Comparison of ENCODE assay signal across 22 mouse cellular contexts in genomic region chr10:75495304-75495703, GRCm38 (mm10). TPM values are rescaled to one million over a fixed set of nuclear protein-coding genes. Genes with fewer than 3 reads are reported as not detected.
A peak's percentile ranks its signal among the peaks of the same experiment; 100 is the strongest.
DNase-seq lines count a peak whose midpoint lies in the region; ATAC-seq and TF ChIP-seq lines count a peak whose summit lies in the region.
"Had no signal": no experiment of that assay in that cellular context is flagged by ENCODE, and none has a peak within 500 bp of the region (broad histone marks: within the 10 kb centered on the region; RNA-seq: fewer than 3 reads in every experiment).

No protein-coding gene starts in this region.

- H3K4me1 ChIP-seq in liver, adult 2 months (ENCODE audit: control insufficient read depth, insufficient read depth, low read length): peaks cover 12% of the 10 kb centered on the region; the same call in 1 of the 2 replicates
- peaks cover 16% of the 10 kb centered on the region for H3K4me1 ChIP-seq in heart, embryonic 13.5 days
- H3K4me1 ChIP-seq: embryonic facial prominence, embryonic 13.5 days; forebrain, embryonic 15.5 days; hindbrain, embryonic 15.5 days; intestine, embryonic 15.5 days; midbrain, embryonic 12.5 days; neural tube, embryonic 12.5 days had no signal

- H3K27ac ChIP-seq in liver, adult 2 months (replicated peaks; ENCODE audit: insufficient read depth, low read depth, low read length): peak overlapping the region; percentile 73
- no peak overlapping the region for H3K27ac ChIP-seq in heart, embryonic 13.5 days (replicated peaks)
- H3K27ac ChIP-seq: embryonic facial prominence, embryonic 13.5 days; forebrain, embryonic 15.5 days; hindbrain, embryonic 15.5 days; intestine, embryonic 15.5 days; kidney, postnatal 0 days; limb, embryonic 13.5 days; liver, embryonic 15.5 days; macrophage; midbrain, embryonic 12.5 days; neural tube, embryonic 12.5 days had no signal

- 0 out of 2 replicates have a peak overlapping the region, but pooled peaks have one; percentile 36 for H3K9ac ChIP-seq in liver, adult 2 months (ENCODE audit: low read depth, low read length)
- H3K9ac ChIP-seq in heart, embryonic 13.5 days: peak overlapping the region; percentile 50
- H3K9ac ChIP-seq: embryonic facial prominence, embryonic 13.5 days; forebrain, embryonic 15.5 days; hindbrain, embryonic 15.5 days; intestine, embryonic 15.5 days; limb, embryonic 13.5 days; liver, embryonic 15.5 days; midbrain, embryonic 12.5 days; neural tube, embryonic 12.5 days had no signal

- H3K36me3 ChIP-seq in liver, adult 2 months (ENCODE audit: control insufficient read depth, insufficient read depth, low read length): no peaks in the 10 kb centered on the region
- no peaks in the 10 kb centered on the region for H3K36me3 ChIP-seq in heart, embryonic 13.5 days
- H3K36me3 ChIP-seq: embryonic facial prominence, embryonic 13.5 days; forebrain, embryonic 15.5 days; hindbrain, embryonic 15.5 days; intestine, embryonic 15.5 days; limb, embryonic 13.5 days; liver, embryonic 15.5 days; midbrain, embryonic 12.5 days; neural tube, embryonic 12.5 days had no signal

- 0 out of 2 replicates have a peak, but pooled peaks have one; percentile 15 for TF ChIP-seq POLR2A in liver, adult 2 months (IDR thresholded peaks at IDR 0.05; ENCODE audit: extremely low read depth, insufficient read depth, low read length)

- no peak for TF ChIP-seq CTCF in liver, adult 2 months (IDR thresholded peaks at IDR 0.05; ENCODE audit: low read depth, low read length)

- no peaks in the 10 kb centered on the region for H3K9me3 ChIP-seq in heart, embryonic 13.5 days
- H3K9me3 ChIP-seq: embryonic facial prominence, embryonic 13.5 days; forebrain, embryonic 15.5 days; hindbrain, embryonic 15.5 days; intestine, embryonic 15.5 days; limb, embryonic 13.5 days; liver, embryonic 15.5 days; midbrain, embryonic 12.5 days; neural tube, embryonic 12.5 days had no signal

- no peaks in the 10 kb centered on the region for H3K27me3 ChIP-seq in liver, adult 2 months (ENCODE audit: control insufficient read depth, insufficient read depth, low read length)
- H3K27me3 ChIP-seq in heart, embryonic 13.5 days (replicated peaks): no peaks in the 10 kb centered on the region
- H3K27me3 ChIP-seq: embryonic facial prominence, embryonic 13.5 days; forebrain, embryonic 15.5 days; hindbrain, embryonic 15.5 days; intestine, embryonic 15.5 days; limb, embryonic 13.5 days; liver, embryonic 15.5 days; midbrain, embryonic 12.5 days; neural tube, embryonic 12.5 days had no signal

- peak; percentile 63 for DNase-seq in gastrocnemius, postnatal 25 days
- DNase-seq in gastrocnemius, postnatal 4 days (ENCODE audit: low spot score in 2 of 2): no peak
- DNase-seq in liver, adult 2 months (ENCODE audit: extremely low read depth, low read depth, low spot score): peak; percentile 91
- no peak for DNase-seq in liver
- no peak for DNase-seq in left cerebral cortex, postnatal 25 days (ENCODE audit: low spot score in 2 of 2)
- DNase-seq in thymus, postnatal 0 days (ENCODE audit: low spot score): no peak
- DNase-seq: adrenal gland, adult 8-10 months; B cell, adult 2 months; cerebellum, postnatal 10 days; right cerebral cortex, adult 18-20 months; thymus, postnatal 4 days had no signal

- WGBS in liver, adult 2 months: 10% methylated on average over 6 of the region's 6 CpGs
- 42% methylated on average over 6 of the region's 6 CpGs for WGBS in heart, embryonic 13.5 days

- H3K79me2 ChIP-seq in liver, adult 2 months (ENCODE audit: control insufficient read depth, insufficient read depth, low read length): no peaks in the 10 kb centered on the region

- no peak overlapping the region for H3K4me3 ChIP-seq in liver, adult 2 months (ENCODE audit: insufficient read depth, low read depth, low read length)
- H3K4me3 ChIP-seq in heart, embryonic 13.5 days: no peak overlapping the region
- H3K4me3 ChIP-seq: embryonic facial prominence, embryonic 13.5 days; forebrain, embryonic 15.5 days; hindbrain, embryonic 15.5 days; intestine, embryonic 15.5 days; limb, embryonic 13.5 days; liver, embryonic 15.5 days; midbrain, embryonic 12.5 days; neural tube, embryonic 12.5 days had no signal

- H3K4me2 ChIP-seq in heart, embryonic 13.5 days: no peak overlapping the region
- H3K4me2 ChIP-seq: embryonic facial prominence, embryonic 13.5 days; forebrain, embryonic 15.5 days; hindbrain, embryonic 15.5 days; intestine, embryonic 15.5 days; limb, embryonic 13.5 days; liver, embryonic 15.5 days; midbrain, embryonic 12.5 days; neural tube, embryonic 12.5 days had no signal

- ATAC-seq in heart, embryonic 13.5 days (ENCODE audit: extremely low read depth, insufficient number of reproducible peaks, low FRiP score, low TSS enrichment): 0 out of 2 replicates have a peak, but pooled peaks have one; percentile 31
- ATAC-seq: forebrain, embryonic 15.5 days; intestine, embryonic 15.5 days had no signal

- intact Hi-C loops in left cerebral cortex, postnatal 25 days (cut with DNase I): no loop called here

RNA-seq across cellular contexts. Expression of gene Snrpd3, which starts 22.0 kb away (rescaled TPM):
- total RNA-seq in gastrocnemius, postnatal 25 days (2021): 10 to 100 TPM; 67.4 to 70.3 TPM
- 100 to 1,000 TPM; 103 to 106 TPM for total RNA-seq in gastrocnemius, postnatal 4 days (2021)
- total RNA-seq in liver, adult 2 months (2014; rRNA removed): 26.6 and 29.1 TPM in 2 replicates
- polyA plus RNA-seq in liver, adult 2 months (2012; rRNA removed): 12.5 and 21.0 TPM in 2 replicates
- polyA plus RNA-seq in heart, embryonic 13.5 days (2015; fragmentation: Nextera tagmentation; extraction: Ambion mirVana): 96.6 and 101 TPM in 2 replicates
- 10 to 100 TPM; 71.6 to 77.3 TPM for total RNA-seq in left cerebral cortex, postnatal 25 days (2021)
- 149 and 167 TPM in 2 replicates for polyA plus RNA-seq in thymus, postnatal 0 days (2015; fragmentation: Nextera tagmentation; extraction: Ambion mirVana)

RNA-seq across cellular contexts. Expression of gene Gucd1, which starts 22.5 kb away (rescaled TPM):
- 10 to 100 TPM; 50.4 to 52.1 TPM for total RNA-seq in gastrocnemius, postnatal 25 days (2021)
- total RNA-seq in gastrocnemius, postnatal 4 days (2021): 10 to 100 TPM; 39.5 to 39.9 TPM
- 115 and 138 TPM in 2 replicates for total RNA-seq in liver, adult 2 months (2014; rRNA removed)
- 162 and 166 TPM in 2 replicates for polyA plus RNA-seq in liver, adult 2 months (2012; rRNA removed)
- 22.4 and 25.4 TPM in 2 replicates for polyA plus RNA-seq in heart, embryonic 13.5 days (2015; fragmentation: Nextera tagmentation; extraction: Ambion mirVana)
- 10 to 100 TPM; 17.4 to 20.0 TPM for total RNA-seq in left cerebral cortex, postnatal 25 days (2021)
- polyA plus RNA-seq in thymus, postnatal 0 days (2015; fragmentation: Nextera tagmentation; extraction: Ambion mirVana): 17.5 and 18.2 TPM in 2 replicates

Comparison
In these comparisons a context has a peak if more than half of its experiments do, and no peak if none do; other contexts are left out.
1. DNase-seq: peak in gastrocnemius, postnatal 25 days (single experiment) and liver, adult 2 months (single experiment); none in gastrocnemius, postnatal 4 days (0 of 2), liver (single experiment), left cerebral cortex, postnatal 25 days (0 of 2) and thymus, postnatal 0 days (single experiment).